Mouse (Mus musculus) MEL (cell line): ENCODE results near the gene Lrrc8a. TPM values are rescaled to one million over a fixed set of nuclear protein-coding genes. Genes with fewer than 3 reads are reported as not detected.

Experiments used
- DNase-seq: peaks from one replicate; pipeline ENCODE4 v3.0.0; 2011; ENCODE audit warnings: low read depth, low spot score
- H3K27ac ChIP-seq: 2 replicates; pipeline ENCODE4 v1.5.1; 2012; ENCODE audit warnings: low read depth, mild to moderate bottlenecking, control low read depth, low read length, moderate library complexity; ENCODE audit not compliant: control insufficient read depth
- H3K27me3 ChIP-seq, 2 experiments: fragments of 150-350 bp in 1 of 2; sonication (generic) in 1 of 2; 2 replicates each; pipeline ENCODE4 v1.6.1; 2012; ENCODE audit warnings: low read length in 2 of 2, mild to moderate bottlenecking in 2 of 2, improper control_type of control experiment in 1 of 2, moderate library complexity in 1 of 2; ENCODE audit not compliant: insufficient read depth in 2 of 2, control insufficient read depth in 1 of 2
- H3K36me3 ChIP-seq, 2 experiments: 2 replicates each; pipeline ENCODE4 v1.6.1; 2012 to 2014; ENCODE audit warnings: low read length in 2 of 2, improper control_type of control experiment in 1 of 2, inconsistent platforms in 1 of 2, mild to moderate bottlenecking in 1 of 2; ENCODE audit not compliant: insufficient read depth in 2 of 2, control insufficient read depth in 1 of 2
- H3K4me1 ChIP-seq, 2 experiments: fragments of 150-350 bp in 1 of 2; sonication (generic) in 1 of 2; 2 replicates each; pipeline ENCODE4 v1.6.1; 2012; ENCODE audit warnings: low read length in 2 of 2, improper control_type of control experiment in 1 of 2, mild to moderate bottlenecking in 1 of 2; ENCODE audit not compliant: insufficient read depth in 2 of 2, control insufficient read depth in 1 of 2
- H3K4me3 ChIP-seq, 2 experiments: fragments of 150-350 bp in 1 of 2; sonication (generic) in 1 of 2; 2 replicates each; pipeline ENCODE4 v1.5.1; 2012; ENCODE audit warnings: low read depth in 2 of 2, low read length in 2 of 2, mild to moderate bottlenecking in 2 of 2, moderate library complexity in 2 of 2, control low read depth in 1 of 2, improper control_type of control experiment in 1 of 2; ENCODE audit not compliant: control insufficient read depth in 1 of 2, insufficient read depth in 1 of 2
- H3K79me2 ChIP-seq: 2 replicates; pipeline ENCODE4 v1.6.1; 2012; ENCODE audit warnings: mild to moderate bottlenecking, low read length, moderate library complexity; ENCODE audit not compliant: control insufficient read depth, poor library complexity, insufficient read depth
- H3K9ac ChIP-seq: 2 replicates; pipeline ENCODE4 v1.6.1; 2012; ENCODE audit warnings: low read depth, mild to moderate bottlenecking, control low read depth, low read length, moderate library complexity; ENCODE audit not compliant: control insufficient read depth, poor library complexity, severe bottlenecking
- H3K9me3 ChIP-seq: fragments of 150-350 bp; sonication (generic); replicated peaks from 2 replicates; pipeline ENCODE4 v1.6.1; 2012; ENCODE audit warnings: mild to moderate bottlenecking, low read length, improper control_type of control experiment, moderate library complexity; ENCODE audit not compliant: insufficient read depth
- BHLHE40 ChIP-seq: IDR thresholded peaks from 2 replicates; pipeline ENCODE4 v1.6.1; 2012; ENCODE audit warnings: low read depth, mild to moderate bottlenecking, inconsistent platforms, low read length, improper control_type of control experiment, borderline replicate concordance
- CHD1 ChIP-seq: IDR thresholded peaks from 2 replicates; pipeline ENCODE4 v1.6.1; 2012; ENCODE audit warnings: low read depth, mild to moderate bottlenecking, inconsistent platforms, low read length, improper control_type of control experiment
- CHD2 ChIP-seq: IDR thresholded peaks from 2 replicates; pipeline ENCODE4 v1.6.1; 2011; ENCODE audit warnings: low read length, improper control_type of control experiment
- EP300 ChIP-seq, 2 experiments: IDR thresholded peaks; 2 replicates each; pipeline ENCODE4 v1.6.1; 2011; ENCODE audit warnings: improper control_type of control experiment in 2 of 2, low read length in 2 of 2, low read depth in 1 of 2, mild to moderate bottlenecking in 1 of 2
- ETS1 ChIP-seq: IDR thresholded peaks from 2 replicates; pipeline ENCODE4 v1.6.1; 2012; ENCODE audit warnings: low read depth, mild to moderate bottlenecking, inconsistent platforms, low read length, improper control_type of control experiment, moderate library complexity
- GATA1 ChIP-seq: IDR thresholded peaks from 2 replicates; pipeline ENCODE4 v1.6.1; 2011; ENCODE audit warnings: low read depth, low read length, improper control_type of control experiment
- HCFC1 ChIP-seq: IDR thresholded peaks from 2 replicates; pipeline ENCODE4 v1.6.1; 2012; ENCODE audit warnings: low read depth, mild to moderate bottlenecking, inconsistent platforms, low read length, improper control_type of control experiment, moderate library complexity
- MAFK ChIP-seq: IDR thresholded peaks from 2 replicates; pipeline ENCODE4 v1.6.1; 2011; ENCODE audit warnings: low read depth, mild to moderate bottlenecking, low read length, improper control_type of control experiment, borderline replicate concordance
- MEF2A ChIP-seq: IDR thresholded peaks from 2 replicates; pipeline ENCODE4 v1.6.1; 2014; ENCODE audit warnings: low read depth, mild to moderate bottlenecking, inconsistent platforms, low read length, improper control_type of control experiment; ENCODE audit not compliant: poor library complexity, insufficient replicate concordance, severe bottlenecking; ENCODE audit errors: extremely low read depth
- MXI1 ChIP-seq: IDR thresholded peaks from 2 replicates; pipeline ENCODE4 v1.6.1; 2011; ENCODE audit warnings: mild to moderate bottlenecking, low read depth, low read length, improper control_type of control experiment
- MYB ChIP-seq: IDR thresholded peaks from 2 replicates; pipeline ENCODE4 v1.6.1; 2011; ENCODE audit warnings: mild to moderate bottlenecking, low read depth, low read length, improper control_type of control experiment
- NELFE ChIP-seq: IDR thresholded peaks from 2 replicates; pipeline ENCODE4 v1.6.1; 2011; ENCODE audit warnings: low read depth, low read length, improper control_type of control experiment
- POLR2A ChIP-seq, 2 experiments: IDR thresholded peaks; 2 replicates each; pipeline ENCODE4 v1.6.1; 2011 to 2012; ENCODE audit warnings: low read length in 2 of 2, mild to moderate bottlenecking in 2 of 2, control low read depth in 1 of 2, improper control_type of control experiment in 1 of 2, low read depth in 1 of 2, moderate library complexity in 1 of 2; ENCODE audit not compliant: control insufficient read depth in 1 of 2, insufficient read depth in 1 of 2, poor library complexity in 1 of 2
- POLR2AphosphoS5 ChIP-seq: IDR thresholded peaks from 2 replicates; pipeline ENCODE4 v1.6.1; 2012; ENCODE audit warnings: low read depth, borderline replicate concordance, mild to moderate bottlenecking, inconsistent platforms, low read length, moderate library complexity, mixed read lengths
- SIN3A ChIP-seq: IDR thresholded peaks from 2 replicates; pipeline ENCODE4 v1.6.1; 2012; ENCODE audit warnings: low read length, improper control_type of control experiment, inconsistent platforms
- SMC3 ChIP-seq: IDR thresholded peaks from 2 replicates; pipeline ENCODE4 v1.6.1; 2011; ENCODE audit warnings: low read depth, low read length, improper control_type of control experiment
- TAL1 ChIP-seq: IDR thresholded peaks from 2 replicates; pipeline ENCODE4 v1.6.1; 2012; ENCODE audit warnings: mild to moderate bottlenecking, inconsistent platforms, low read length, moderate library complexity, mixed read lengths
- TBP ChIP-seq: IDR thresholded peaks from 2 replicates; pipeline ENCODE4 v1.8.0; 2011; ENCODE audit warnings: low read depth, low read length, improper control_type of control experiment
- TCF12 ChIP-seq: IDR thresholded peaks from 2 replicates; pipeline ENCODE4 v1.6.1; 2014; ENCODE audit warnings: low read depth, mild to moderate bottlenecking, inconsistent platforms, low read length, improper control_type of control experiment, moderate library complexity
- USF1 ChIP-seq: IDR thresholded peaks from 2 replicates; pipeline ENCODE4 v1.6.1; 2014; ENCODE audit warnings: low read depth, mild to moderate bottlenecking, inconsistent platforms, low read length, improper control_type of control experiment, moderate library complexity
- USF2 ChIP-seq, 2 experiments: IDR thresholded peaks; 2 replicates each; pipeline ENCODE4 v1.6.1; 2011 to 2012; ENCODE audit warnings: improper control_type of control experiment in 2 of 2, low read length in 2 of 2, borderline replicate concordance in 1 of 2, inconsistent platforms in 1 of 2, low read depth in 1 of 2, mild to moderate bottlenecking in 1 of 2; ENCODE audit not compliant: insufficient read depth in 1 of 2
- ZC3H11A ChIP-seq: IDR thresholded peaks from 2 replicates; pipeline ENCODE4 v1.6.1; 2012; ENCODE audit warnings: low read depth, mild to moderate bottlenecking, inconsistent platforms, low read length, improper control_type of control experiment
- ZKSCAN1 ChIP-seq: IDR thresholded peaks from 2 replicates; pipeline ENCODE4 v1.6.1; 2012; ENCODE audit warnings: low read depth, mild to moderate bottlenecking, inconsistent platforms, low read length, improper control_type of control experiment, moderate library complexity
- polyA plus RNA-seq, 2 experiments: library from polyadenylated mRNA; stranded (reverse) in 1 of 2; unstranded in 1 of 2; fragments of >175 nt in 1 of 2; fragments of >200 nt in 1 of 2; gene quantifications; 2 replicates each; pipeline versions ENCODE4 v1.2.1 to v1.2.4; 2012; ENCODE audit warnings: low replicate concordance in 2 of 2, low read depth in 1 of 2; ENCODE audit not compliant: insufficient read length in 2 of 2, insufficient read depth in 1 of 2, missing spikeins in 1 of 2
- total RNA-seq: library from RNA; depleted of rRNA; stranded (reverse); fragments of 300-350 nt; gene quantifications from 2 replicates; pipeline ENCODE4 v1.2.3, GENCODE M21; 2012

Lrrc8a gene
- total and polyA plus RNA-seq, 3 experiments: 6.9 to 8.3 TPM; not detected in 1

GRCm38 (mm10) chr2:30309351-30309750, 71.8 kb downstream of the Lrrc8a start:
- no peaks in the 10 kb centered on the region for H3K4me1 ChIP-seq
- peaks cover 0 to 41% of the 10 kb centered on the region in 2 experiments; a peak in 2 of 4 replicates for H3K36me3 ChIP-seq
- H3K27me3 ChIP-seq: no peaks in the 10 kb centered on the region
- no peaks in the 10 kb centered on the region for H3K79me2 ChIP-seq
- H3K9me3 ChIP-seq: no peaks in the 10 kb centered on the region
- no peak overlapping the region for H3K27ac ChIP-seq
- TF ChIP-seq NELFE: no peak
- no peak for TF ChIP-seq TBP
- TF ChIP-seq BHLHE40: no peak
- TF ChIP-seq MEF2A: no peak
- TF ChIP-seq ETS1: no peak
- TF ChIP-seq MXI1: no peak
- TF ChIP-seq EP300 (IDR thresholded peaks at IDR 0.05; ENCODE audit: low read depth in 1 of 2, low read length in 2 of 2): peak; percentile 66 to 78; a peak in 3 of 4 replicates
- peak; percentile 49 for TF ChIP-seq GATA1
- TF ChIP-seq TAL1: peak; percentile 52
- no peak for TF ChIP-seq USF2 (IDR thresholded peaks at IDR 0.05; ENCODE audit: borderline replicate concordance in 1 of 2, insufficient read depth in 1 of 2, low read depth in 1 of 2, low read length in 2 of 2)
- TF ChIP-seq SIN3A: no peak
- no peak for TF ChIP-seq CHD1
- TF ChIP-seq CHD2: no peak
- TF ChIP-seq HCFC1: no peak
- TF ChIP-seq MYB: 0 out of 2 replicates have a peak, but pooled peaks have one; percentile 36
- no peak overlapping the region for H3K9ac ChIP-seq
- peak; percentile 42 for DNase-seq
- H3K4me3 ChIP-seq: no peak overlapping the region

- no peak for TF ChIP-seq USF1
- TF ChIP-seq USF2 (IDR thresholded peaks at IDR 0.05; ENCODE audit: borderline replicate concordance in 1 of 2, insufficient read depth in 1 of 2, low read depth in 1 of 2, low read length in 2 of 2): no peak
- no peak for TF ChIP-seq TCF12
- TF ChIP-seq POLR2A (IDR thresholded peaks at IDR 0.05; ENCODE audit: control insufficient read depth in 1 of 2, insufficient read depth in 1 of 2, low read depth in 1 of 2, low read length in 2 of 2, poor library complexity in 1 of 2): no peak
- no peak for TF ChIP-seq ZC3H11A
- no peak for TF ChIP-seq MAFK
- no peak for TF ChIP-seq MEF2A
- no peak for TF ChIP-seq SMC3
- TF ChIP-seq TBP: no peak
- TF ChIP-seq POLR2AphosphoS5: no peak
- TF ChIP-seq MYB: no peak
- TF ChIP-seq ZKSCAN1: no peak
- peaks cover 0 to 33% of the 10 kb centered on the region in 2 experiments; a peak in 2 of 4 replicates for H3K36me3 ChIP-seq
- no peaks in the 10 kb centered on the region for H3K27me3 ChIP-seq
- no peaks in the 10 kb centered on the region for H3K9me3 ChIP-seq
- no peak overlapping the region for H3K4me3 ChIP-seq
- no peaks in the 10 kb centered on the region for H3K4me1 ChIP-seq
- no peak overlapping the region for H3K27ac ChIP-seq
- H3K79me2 ChIP-seq: no peaks in the 10 kb centered on the region
- DNase-seq: no peak
- H3K9ac ChIP-seq: no peak overlapping the region
Measured at GRCm38 (mm10) chr2:30311481-30311880, 74.0 kb downstream of the Lrrc8a start.
